Mouse (Mus musculus) 3T3-L1 (cell line): Measurements from ENCODE around the gene Gspt1.

ENCODE experiments used
- DNase-seq: peaks from one replicate; pipeline ENCODE4 v3.0.0-alpha.2; 2015; ENCODE audit warnings: low read depth, low spot score

The Gspt1 gene

DNA sequence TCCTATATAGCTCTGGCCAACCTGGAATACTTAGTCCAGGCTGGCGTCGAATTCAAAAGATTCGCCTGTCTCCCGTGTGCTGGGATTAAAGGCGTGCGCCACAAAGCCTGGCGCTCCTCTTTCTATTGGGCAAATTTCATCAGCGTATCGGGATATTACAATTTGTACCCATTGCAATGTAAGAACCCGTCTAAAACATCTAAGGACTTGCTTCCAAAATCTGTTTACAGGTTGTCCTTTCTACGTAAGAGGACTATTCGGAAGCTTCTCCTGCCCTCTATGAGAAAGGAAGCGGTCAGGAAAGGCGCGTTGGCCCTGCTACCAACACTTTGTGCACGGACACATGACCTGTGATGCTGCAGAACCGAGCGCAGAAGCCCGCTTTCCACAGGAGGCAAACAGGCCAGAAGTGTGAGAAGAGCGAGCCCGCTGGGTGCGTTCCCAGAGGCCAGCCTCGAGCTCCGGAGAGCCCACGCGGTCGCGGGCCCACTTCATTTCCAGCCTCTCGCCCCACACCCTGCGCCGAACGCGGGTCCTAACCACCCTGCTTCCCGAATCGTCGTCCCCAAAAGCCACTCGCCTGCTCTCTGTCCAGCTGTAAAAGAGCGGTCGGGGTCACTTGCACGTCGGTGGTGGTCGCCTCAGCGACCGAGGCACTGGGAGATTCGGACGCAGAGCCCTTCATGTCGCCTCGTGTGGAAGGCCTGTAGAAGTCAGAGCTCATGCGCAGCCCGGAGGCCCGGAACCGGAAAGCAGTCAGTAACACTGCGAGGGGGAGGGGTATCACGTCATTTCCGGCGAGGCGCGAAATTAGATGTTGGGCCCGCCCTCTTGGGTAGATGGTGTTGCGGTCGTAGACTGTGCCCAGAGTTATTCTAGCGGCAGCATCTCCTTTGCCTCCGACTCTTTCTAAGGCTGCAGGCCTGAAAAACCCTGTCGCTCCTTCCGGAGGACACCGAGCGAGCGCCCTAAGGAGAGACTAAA, 51.3 kb downstream of the Gspt1 start, which contains the start of gene Rsl1d1:
Gene Rsl1d1, minus strand, starts transcription at position 761 of the 984 bp plus-strand sequence.
- DNase-seq = peak; percentile 99

DNA sequence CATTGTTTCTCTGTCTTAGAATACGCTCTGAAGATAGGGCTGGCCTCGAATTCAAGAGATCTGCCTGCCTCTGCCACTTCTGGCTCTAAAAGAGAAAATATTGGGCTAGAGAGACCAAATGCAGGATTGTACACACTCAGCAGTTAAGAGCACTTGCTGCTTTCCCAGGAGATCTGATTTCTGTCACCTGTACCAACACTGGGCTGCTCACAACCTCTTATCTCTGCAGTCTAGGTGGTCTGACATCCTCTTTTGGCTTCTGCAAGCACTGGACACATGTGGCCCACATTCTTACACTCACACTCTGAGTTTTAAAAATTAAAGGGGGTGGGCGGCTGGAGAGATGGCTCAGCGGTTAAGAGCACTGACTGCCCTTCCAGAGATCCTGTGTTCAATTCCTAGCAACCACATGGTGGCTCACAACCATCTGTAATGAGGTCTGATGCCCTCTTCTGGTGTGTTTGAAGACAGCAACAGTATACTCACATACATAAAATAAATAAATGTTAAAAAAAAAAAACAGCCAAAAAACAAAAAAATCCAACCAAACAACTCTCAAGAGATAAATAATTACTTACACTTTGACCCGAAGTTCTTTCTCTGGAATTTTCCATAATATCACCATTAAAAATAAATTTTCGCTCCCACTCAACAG, 52.3 kb downstream of the Gspt1 start:
- no peak for DNase-seq

DNA sequence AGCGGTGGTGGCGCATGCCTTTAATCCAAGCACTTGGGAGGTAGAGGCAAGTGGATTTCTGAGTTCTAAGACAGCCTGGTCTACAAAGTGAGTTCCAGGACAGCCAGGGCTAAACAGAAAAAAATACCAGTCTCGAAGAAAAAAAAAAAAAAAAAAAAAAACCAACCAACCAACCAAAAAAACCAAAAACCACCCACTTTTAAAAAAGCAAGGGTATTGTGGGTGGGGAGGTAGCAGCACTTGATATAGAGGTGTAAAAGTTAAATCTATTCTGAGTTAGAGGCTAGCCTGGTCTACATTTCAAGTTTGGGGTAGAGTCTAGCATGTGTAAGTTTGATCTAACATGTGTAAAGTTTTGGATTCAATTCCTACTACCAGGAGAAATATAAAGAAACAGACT, 53.9 kb downstream of the Gspt1 start:
- no peak for DNase-seq

DNA sequence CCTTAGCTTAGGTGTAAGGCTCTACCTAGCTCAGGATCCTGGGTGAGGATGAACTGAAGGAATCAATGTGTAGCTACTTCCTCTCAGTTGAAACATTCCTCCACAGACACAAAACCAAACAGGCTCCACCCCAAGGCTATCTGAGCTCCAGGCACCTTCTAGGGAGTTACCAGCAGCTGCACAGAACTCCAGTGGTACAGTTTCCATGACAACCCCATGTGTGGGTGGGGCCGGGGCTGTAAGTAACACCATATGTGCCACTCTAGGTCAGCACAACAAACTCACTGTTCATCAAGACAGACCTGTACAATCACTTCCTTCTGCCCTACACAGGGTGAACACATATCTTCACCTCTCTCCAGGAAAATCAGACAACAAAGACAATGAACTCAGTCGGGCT, 55.7 kb downstream of the Gspt1 start:
- peak; percentile 98 for DNase-seq

DNA sequence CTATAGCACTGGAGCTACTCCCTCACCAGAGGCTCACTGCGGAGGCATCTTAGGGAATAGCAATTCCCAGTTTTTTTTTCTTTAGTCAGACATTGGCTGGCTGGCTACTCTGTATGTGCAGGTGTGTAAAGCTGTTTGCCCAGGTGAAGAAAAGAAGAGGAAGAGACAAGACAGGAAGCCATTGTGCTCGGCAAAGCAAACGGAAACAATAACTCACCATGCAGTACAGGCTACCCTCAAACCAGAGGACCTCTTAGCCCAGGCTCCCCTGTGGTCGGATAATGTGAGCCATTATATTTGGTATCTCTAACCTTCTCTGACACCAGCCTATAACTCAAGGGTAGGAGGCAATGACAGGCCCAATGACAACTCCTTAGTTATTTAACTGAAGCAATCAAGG, 57.1 kb downstream of the Gspt1 start:
- no peak for DNase-seq

DNA sequence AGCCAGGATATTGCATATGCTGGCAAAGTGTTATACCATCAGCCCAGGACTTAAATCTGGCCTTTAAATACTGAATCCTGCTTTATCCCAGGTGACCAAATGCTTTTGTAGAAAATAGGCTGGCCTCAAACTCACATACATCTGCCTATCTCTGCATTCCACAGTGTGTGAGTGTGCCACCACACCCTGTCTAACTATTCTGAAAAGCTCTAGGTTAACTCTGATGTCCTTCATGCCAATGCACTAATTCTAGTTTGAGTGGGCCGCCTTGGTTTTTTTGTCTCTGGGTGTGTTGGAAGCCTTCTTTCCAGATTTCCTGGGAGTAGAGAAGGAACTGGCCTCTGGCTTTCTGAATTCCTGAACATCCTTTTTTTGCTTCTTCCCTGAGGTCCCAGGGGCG, 60.9 kb downstream of the Gspt1 start:
- DNase-seq = peak; percentile 65

DNA sequence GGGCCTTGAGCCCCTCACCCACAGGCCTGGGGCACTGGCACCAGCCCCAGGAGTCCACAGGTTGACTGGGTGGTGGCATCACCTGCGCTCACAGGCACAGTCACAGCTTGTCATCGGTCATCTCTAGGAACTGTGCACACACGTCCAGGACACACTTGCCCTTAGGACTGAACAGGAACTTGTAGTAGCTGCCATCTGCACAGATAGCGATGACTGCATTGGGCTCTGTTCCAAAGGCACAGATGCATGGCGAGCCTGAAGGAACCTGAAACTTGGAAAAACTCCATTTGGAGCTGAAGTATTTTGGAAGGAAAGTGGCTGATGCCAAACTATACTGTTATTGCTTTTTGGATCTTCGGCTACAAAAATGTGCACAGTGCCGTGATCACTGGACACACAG, 64.0 kb downstream of the Gspt1 start:
- no peak for DNase-seq

DNA sequence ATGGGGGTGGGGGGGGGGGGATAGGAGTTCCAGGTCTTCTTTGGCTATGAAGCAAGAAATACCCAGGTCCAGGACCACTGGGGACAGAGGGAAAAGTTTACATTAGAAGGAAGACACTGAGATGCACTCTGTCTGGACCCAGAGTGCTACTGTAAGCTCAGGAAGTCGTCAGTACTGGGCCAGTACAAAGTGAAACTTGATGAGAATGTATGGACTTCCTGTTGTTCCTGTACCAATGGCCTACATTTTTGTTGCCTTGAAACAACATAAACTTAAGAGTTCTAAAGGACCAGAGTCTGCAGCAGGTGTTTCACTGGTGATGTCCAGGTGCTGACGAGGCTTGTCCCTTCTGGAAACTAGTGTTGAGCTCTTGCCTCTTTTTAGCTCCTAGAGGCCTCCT, 76.7 kb downstream of the Gspt1 start:
- no peak for DNase-seq

DNA sequence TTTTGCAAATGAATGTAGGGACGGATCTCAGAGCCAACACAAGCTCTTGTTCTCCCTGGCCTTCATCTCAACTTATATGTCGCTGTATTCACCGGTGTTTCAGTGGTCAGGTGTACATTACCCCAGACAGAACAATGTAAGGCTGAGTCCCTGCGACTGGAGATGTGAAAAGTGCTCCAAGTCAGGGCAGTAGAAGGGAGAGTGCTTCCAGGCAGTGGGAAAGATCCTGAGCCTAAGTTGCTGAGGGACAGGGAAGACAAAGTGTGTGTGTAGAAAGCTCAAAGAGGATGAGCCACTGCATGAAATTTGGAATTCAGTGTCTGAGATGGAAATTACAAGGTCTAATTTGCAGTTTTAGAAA, 77.3 kb downstream of the Gspt1 start:
- no peak for DNase-seq

DNA sequence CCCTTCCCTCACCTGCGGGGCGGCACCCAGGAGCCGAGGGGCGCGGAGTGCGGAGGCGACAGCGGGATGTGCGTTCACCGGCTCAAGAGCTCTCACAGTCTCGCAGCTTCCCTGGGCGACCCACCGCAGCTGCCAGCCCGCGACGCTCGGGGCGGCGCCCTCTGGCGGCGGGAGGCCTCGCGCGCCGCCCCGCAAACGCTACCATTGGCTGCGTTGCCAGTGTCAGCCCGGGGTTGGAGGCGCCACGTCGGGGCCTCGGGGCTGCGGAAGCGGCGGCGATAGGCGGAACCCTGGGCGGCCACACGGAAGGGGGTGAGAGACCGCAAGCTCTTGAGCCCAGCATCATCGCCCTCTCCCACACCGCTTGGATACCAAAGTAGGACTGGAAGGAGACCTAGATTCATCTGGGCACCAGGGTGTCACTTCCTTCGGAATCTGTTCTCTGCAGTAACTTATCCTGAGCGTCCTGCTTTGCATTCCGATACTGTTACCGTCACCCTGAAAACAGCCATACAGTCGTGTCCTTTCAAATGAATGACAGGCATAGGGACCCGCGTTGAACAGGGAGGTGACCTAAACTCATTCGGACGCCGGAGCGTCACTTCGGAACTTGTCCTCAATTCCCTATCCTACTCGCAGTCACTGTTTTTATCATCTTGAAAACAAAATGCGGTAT, 77.8 kb downstream of the Gspt1 start, which contains the start of gene Zc3h7a:
Gene Zc3h7a, minus strand, starts transcription at position 186 of the 676 bp plus-strand sequence.
- DNase-seq = peak; percentile 90

DNA sequence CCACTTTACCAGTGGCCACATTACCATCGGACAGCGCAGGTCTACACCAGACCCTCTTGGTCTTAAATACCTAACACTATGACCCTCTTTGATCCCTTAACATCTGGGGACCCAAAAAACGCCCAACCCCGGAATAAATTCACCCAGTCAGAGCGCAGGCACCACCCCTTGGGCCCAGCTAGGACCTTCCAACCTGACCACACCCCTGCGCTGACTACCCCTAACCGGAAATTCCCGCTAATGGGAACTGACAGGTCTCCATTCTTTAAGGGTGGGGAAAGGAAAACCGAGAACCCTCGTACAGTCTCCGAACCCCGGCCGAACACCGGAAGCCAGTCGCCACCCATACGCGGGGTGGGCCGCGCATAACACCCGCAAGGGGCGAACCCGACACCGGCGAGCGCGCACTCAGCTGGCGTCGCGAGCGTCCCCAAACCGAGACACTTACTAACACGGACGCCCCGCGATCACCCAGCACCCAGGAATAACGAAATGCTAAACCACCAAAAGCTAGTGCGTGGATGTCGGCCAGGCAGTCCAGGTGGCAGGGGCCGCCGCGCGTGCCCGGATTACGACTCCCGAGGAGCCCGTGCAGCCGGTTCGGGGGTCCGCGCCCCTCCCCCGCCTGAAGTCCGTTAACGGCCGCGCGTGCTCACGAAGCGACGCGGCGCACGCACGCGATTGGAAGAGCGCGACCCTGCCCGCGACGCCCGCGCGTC, 78.5 kb downstream of the Gspt1 start:
- DNase-seq = peak; percentile 87

DNA sequence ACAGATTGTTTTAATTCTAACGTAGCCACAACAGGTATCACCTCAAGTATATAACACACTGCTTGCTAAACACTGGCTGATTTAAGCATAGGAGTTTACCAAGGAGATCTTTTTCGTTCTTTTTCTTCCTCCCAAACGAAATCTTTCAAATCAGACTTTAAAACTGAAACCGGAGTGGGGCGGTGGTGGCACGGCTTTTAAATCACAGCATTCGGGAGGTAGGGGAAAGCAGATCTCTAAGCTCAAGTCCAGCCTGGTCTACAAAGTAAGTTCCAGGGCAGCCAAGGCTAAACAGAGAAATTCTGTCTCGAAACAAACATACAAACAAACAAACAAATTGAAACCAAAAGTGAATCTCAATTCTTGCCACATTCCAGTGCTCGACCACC, 79.0 kb downstream of the Gspt1 start:
- peak; percentile 60 for DNase-seq

DNA sequence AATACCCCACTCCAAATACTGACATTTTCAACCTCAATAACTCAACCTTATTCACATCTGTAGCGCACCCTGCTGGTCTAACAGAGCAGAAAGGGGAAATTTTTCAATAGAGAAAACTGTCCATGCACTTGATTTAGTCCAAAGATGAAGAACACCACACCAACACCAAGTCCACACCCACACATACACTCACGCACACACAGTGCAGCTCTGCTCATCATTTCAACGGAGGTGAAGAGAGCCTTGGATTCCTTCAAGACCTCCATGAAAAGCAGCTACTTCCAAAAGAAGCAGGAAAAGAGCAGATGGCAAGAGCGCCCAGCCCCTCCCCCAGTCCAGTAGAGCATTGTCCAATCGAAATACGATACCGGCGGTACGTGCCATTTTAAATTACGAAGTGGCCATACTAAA, 79.4 kb downstream of the Gspt1 start:
- peak; percentile 87 for DNase-seq

DNA sequence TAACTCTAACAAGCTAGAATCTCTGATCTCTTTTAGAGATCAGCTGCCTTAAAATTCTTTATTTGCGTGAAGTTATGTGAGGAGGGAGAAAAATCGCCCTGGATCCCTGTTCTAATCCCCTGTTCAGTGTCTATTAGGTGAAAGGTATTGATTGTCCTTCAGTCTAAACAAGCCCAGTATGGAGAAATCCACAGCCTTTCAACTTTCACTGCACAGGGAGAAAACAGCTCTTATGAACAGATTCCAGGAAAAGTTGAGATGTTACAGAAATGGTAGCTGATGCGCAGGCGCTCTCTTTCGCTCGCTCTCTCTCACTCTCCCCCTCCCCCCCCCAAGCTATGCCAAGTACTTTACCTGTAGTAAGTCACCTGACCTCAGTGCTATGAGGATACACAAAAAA, 82.4 kb downstream of the Gspt1 start:
- no peak for DNase-seq
